Mouse (Mus musculus): Measurements from ENCODE around the gene Olfr679.
"Not testable (repeated sequence)": the region's sequence is repeated elsewhere in the genome, so short reads cannot be mapped to it uniquely, and the experiment has no call there.

Gene Olfr679

DNA sequence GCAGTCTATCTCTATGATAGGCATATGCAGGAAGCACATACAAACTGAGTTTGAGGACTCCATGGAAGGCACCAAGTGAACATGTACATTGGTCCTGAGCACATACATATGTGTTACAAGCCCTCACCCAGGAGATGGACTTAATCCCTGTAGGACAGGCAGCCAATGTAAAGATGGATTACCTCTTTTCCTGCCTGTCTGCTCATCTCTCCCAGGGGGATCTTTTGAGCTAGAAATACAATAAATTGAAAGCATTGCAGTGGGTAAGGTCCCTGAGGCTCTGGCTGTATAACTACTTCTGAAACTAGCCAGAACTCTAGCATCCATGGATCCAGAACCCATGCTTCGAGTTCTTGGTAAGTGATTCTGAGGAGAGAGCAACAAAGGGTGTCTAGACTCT is at the start of gene Olfr679:
Gene Olfr679 (plus strand): TSS at position 301 of the 400 bp plus-strand sequence.
- DNase-seq (ENCODE audit: low spot score): no peak

DNA sequence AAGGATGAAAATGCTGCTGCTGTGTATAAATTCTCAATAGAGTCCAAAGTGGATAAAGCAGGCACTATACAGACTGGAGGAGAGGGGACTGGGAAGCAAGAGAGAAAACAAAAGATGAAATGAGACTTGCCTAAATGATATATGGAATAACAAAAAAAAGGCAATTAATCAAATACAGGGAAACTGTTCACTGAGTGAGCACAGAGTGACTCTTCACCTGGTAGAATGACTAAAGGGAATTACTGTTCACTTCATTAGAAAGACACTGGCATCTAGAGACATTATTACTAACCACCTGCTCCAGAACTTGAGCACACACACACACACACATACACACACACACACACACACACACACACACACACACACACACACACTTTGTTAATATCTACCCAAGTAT is 48.6 kb upstream of the Olfr679 start, which contains the start of gene Olfr676:
Gene Olfr676 (plus strand): TSS at position 301 of the 400 bp plus-strand sequence.
- no peak for DNase-seq (ENCODE audit: low spot score)

DNA sequence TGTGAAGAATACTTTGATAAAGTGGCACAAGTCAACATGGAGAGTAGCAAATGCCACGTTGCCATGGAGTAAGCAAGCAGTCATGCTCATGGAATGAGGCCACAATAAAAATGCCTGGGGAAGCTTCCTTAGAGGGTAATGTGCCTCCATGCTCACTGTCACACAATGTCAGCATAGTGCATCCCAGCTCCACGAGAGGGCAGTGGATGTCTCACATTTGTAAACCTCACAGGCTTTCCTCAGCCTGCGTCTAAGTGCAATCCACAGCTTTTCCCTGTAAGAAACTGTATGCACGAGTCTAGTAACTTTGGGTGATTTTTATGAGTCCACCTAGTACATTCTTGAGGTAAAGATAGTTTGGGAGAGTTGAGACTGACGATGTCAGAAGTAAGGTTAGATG is 47.2 kb upstream of the Olfr679 start:
- DNase-seq (ENCODE audit: low spot score): not testable (repeated sequence)

DNA sequence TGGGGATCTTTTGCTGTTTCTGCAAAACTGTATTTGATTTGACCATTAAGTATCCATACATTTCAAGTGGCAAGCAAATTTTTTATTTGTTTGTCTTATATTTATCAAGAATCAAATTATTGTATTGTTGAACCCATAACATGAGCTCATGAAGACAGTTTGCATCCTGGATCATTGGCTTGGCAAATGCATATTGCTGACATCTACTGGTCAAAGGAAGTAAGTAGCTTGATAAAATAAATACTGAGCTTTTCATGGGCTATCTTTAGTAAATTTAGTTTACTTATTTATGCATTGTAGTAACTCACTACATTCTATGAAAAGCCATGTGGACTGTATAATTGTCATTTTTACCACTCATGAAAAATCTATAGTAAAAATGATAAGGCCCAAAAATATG is 22.1 kb upstream of the Olfr679 start:
- no peak for DNase-seq (ENCODE audit: low spot score)

DNA sequence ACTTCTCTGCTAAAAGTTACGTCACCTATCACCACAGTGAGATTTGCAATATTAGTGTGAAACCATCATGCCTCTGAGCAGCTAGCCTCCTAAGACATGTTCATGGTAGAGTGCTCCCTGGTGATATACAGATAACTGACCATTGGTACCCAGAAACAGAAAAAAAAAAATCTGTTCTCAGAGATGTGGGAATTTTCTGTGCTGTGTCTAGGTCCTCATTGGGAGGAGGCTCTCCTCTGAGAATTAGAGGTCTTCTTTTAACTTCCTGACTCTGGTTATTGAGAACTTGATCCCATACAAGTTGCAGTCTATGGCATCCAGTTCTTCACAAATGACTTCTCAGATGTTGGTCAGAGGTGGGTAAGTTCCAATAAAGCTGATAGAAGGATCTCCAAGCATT is 16.8 kb upstream of the Olfr679 start, which contains the start of gene Olfr678:
Gene Olfr678 (plus strand): TSS at position 301 of the 400 bp plus-strand sequence.
- DNase-seq (ENCODE audit: low spot score): no peak

DNA sequence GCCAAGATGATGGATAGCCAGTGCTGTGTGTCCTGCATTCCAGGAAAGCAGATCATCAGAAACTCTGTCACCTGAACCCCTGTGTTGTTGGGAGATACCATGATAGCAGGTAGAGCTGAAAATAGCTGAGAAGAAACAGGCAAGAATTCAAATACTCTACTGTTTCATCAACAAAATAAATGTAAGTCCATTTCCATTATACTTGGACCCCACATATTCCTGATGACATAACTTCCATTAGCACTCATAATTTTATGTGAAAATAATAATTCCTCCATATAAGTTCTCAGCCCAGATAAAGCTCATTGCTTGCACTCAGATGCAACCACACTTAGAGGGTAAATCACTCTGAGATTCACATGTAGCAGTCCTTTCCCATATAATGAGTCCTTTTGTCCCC is 11.7 kb downstream of the Olfr679 start, which contains the start of gene Olfr680-ps1:
Gene Olfr680-ps1 (minus strand): TSS at position 101 of the 400 bp plus-strand sequence.
- not testable (repeated sequence) for DNase-seq (ENCODE audit: low spot score)

DNA sequence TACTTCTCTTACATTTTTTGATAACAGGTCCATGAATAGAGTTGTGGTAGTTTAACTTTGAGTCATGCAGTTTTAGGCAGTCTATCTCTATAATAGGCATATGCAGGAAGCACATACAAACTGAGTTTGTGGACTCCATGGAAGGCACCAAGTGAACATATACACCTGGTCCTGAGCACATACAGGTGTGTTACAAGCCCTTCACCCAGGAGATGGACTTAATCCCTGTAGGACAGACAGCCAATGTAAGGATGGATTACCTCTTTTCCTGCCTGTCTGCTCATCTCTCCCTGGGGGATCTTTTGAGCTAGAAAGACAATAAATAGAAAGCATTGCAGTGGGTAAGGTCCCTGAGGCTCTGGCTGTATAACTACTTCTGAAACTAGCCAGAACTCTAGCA is 35.5 kb downstream of the Olfr679 start, which contains the start of gene Olfr681:
Gene Olfr681 (plus strand): TSS at position 301 of the 400 bp plus-strand sequence.
- DNase-seq (ENCODE audit: low spot score): no peak

Measured in left cerebral cortex, adult 11 months (tissue).